Mouse (Mus musculus): Measurements from ENCODE around the gene Hes5.

The Hes5 gene

DNA sequence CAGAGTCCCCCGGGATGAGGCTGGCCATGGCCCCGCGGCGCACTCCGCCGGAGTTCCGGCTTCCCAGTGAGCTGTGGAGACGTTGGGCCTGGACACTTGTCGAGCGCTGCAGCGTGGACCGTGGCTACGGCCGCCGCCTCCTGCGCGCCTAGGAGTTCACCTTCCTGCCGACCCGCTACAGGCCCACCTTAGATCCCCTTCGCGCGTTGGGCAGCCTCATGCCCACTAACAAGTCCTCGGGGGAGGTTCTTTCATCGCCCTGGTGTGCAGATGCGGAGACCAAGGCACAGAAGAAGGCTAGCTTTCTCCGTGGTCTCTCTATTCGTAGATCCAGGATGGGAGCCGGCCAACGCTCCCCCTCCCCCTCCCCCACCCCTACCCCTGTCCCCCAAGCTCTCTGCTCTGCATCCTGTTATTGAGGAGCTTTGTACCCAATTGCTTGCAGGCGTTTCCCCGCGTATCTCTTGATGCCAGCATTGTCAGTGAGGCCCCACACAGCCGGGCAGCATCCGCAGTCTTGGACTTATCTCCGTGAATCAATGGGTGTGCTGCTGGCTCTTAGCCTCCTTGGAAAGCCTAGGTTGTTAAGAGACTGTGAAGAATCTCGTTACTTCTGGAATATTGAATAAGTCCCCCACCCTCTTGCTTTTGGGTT is 4.0 kb downstream of the Hes5 start:
- in situ Hi-C loops (cut with MboI), result loop anchor here (10.0 kb wide), 1 partner anchor 120 kb away; the partner anchor contains the start of genes Morn1 and Rer1

DNA sequence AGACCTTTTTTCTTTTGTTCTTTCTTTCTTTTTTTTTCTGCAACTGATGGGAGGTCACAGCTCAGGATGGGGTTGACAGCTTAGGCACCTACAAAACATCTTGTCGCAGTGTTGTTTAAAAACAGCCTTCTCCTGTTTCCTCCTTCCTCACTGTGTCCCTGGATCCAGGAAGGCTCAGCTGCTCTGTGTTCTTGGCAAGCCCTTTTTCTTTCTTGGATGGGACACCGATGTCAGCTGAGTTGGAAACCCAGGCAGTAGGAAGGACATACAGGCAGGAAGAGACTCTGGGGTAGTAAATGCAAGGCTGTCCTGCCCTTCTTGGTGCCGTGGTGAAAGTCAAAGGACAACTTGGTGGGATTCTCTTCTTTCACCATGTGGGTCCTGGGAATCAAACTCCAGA is 5.1 kb downstream of the Hes5 start:
- in situ Hi-C loops (cut with MboI), result loop anchor here (10.0 kb wide), 1 partner anchor 119 kb away; the partner anchor contains the start of genes Morn1 and Rer1

DNA sequence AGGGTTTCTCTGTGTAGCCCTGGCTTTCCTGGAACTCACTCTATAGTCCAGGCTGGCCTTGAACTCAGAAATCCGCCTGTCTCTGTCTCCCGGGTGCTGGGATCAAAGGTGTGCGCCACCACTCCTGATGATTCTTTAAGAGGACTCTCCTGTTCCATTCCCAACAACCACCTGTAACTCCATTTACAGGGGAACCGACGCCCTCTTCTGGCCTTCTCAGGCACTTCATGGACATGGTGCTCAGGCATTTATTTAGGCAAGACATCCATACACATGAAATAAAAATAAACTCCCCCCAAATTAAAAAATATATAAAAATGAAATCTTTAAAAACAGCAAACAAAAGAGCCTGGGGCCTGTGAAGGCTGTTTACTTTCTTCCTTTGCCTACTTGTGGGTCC is 6.5 kb downstream of the Hes5 start:
- in situ Hi-C loops (cut with MboI), result loop anchor here (10.0 kb wide), 1 partner anchor 118 kb away; the partner anchor contains the start of genes Morn1 and Rer1

DNA sequence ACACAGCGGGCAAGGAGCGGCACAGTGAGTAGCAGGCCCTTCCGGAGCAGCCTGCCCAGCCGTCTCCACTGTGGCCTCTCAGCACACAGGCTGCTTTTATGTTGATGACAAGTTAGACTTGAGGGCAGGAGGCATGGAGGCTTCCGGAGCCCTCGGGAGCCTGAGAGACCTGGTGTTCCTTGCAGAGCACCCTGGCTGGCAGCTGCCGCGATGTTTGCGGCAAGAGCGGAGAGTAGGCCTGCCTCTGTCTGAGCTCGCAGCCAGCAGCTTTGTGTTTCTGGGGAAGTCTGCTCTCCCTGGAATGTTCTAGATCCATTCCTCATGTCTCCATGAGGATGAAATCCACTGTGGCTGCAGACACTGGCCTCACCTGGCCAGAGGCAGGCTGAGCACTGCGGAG is 11.8 kb downstream of the Hes5 start:
- in situ Hi-C loops (cut with MboI), result no loop called here

DNA sequence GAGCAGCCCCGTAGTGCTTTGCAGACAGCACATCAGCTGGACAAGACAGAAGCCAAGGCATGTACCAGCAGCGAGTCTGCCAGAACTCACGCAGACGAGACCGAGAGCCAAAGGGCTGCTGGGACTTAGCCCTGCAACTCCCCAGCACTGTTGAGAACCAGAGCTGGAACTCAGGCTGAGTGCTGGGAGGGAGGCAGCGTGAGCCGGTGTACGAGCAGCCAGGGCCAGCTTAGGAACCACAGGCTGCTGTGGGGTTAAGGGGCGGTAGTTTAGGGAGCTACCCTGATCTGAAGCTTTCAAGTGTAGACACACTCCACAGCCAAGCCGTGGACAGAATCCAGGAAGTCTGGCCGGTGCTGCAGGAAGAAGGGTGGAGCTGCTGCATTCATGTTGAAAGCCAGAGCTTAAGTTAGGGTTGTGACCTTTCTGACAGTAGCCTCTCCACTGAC is 13.5 kb downstream of the Hes5 start:
- in situ Hi-C loops (cut with MboI), result no loop called here

DNA sequence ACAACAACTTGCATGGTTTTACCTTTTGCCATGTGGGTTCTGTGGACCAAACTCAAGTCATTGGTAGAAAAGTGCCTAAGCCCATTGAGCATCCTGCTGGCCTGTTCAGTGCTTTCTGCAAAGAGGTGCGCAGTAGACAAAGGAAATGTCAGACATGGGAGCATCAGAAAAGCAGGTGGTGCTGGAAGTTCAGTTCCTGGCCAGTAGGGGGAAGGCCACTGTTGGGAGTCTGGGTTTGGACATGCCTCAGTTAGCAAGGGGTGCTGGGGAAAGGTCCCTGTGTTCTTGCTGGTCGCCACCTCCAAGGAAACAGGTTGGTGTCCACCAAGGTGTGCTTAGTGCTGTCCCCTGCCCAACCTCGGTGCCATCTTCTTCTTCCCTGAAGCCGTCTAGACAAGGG is 19.4 kb downstream of the Hes5 start:
- in situ Hi-C loops (cut with MboI), result no loop called here

DNA sequence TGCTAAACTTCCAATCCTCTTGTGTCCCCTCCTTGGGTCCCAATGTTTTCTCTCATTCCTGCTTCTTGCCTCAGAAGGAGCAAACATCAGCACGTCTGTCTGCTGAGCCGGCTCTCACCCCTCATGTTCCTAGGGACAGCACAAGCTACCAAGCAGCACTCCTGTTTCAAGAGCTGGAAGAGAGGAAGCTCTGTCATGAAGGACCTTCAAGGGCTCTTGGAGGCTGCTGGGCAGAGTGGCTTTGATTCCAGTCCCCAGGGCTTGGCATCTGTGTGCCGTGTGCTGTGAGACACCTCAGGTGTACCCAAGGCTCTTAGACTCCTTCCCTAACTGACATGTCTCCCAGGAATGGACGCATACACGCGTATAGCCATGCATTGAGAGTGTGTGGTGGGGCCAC is 20.4 kb downstream of the Hes5 start:
- in situ Hi-C loops (cut with MboI), result no loop called here

DNA sequence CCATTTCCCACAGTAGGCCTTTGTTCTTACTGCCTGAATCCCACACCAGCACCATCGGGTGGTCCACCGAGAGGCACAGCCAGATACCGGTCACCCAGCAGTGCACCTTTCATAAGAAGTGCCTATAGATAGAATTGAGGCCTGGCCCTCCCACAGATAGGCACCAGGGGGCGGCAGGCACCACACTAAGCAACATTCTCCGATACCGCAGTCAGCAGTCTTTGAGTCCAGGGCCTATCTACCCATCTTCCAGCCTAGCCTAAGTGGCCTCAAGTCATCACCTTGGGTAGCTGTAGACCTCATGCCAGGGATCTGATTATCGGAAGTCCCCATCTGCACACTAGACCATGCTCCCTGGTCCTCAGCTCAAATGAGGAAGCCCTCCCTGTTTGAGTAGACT is 20.8 kb downstream of the Hes5 start:
- in situ Hi-C loops (cut with MboI), result no loop called here

DNA sequence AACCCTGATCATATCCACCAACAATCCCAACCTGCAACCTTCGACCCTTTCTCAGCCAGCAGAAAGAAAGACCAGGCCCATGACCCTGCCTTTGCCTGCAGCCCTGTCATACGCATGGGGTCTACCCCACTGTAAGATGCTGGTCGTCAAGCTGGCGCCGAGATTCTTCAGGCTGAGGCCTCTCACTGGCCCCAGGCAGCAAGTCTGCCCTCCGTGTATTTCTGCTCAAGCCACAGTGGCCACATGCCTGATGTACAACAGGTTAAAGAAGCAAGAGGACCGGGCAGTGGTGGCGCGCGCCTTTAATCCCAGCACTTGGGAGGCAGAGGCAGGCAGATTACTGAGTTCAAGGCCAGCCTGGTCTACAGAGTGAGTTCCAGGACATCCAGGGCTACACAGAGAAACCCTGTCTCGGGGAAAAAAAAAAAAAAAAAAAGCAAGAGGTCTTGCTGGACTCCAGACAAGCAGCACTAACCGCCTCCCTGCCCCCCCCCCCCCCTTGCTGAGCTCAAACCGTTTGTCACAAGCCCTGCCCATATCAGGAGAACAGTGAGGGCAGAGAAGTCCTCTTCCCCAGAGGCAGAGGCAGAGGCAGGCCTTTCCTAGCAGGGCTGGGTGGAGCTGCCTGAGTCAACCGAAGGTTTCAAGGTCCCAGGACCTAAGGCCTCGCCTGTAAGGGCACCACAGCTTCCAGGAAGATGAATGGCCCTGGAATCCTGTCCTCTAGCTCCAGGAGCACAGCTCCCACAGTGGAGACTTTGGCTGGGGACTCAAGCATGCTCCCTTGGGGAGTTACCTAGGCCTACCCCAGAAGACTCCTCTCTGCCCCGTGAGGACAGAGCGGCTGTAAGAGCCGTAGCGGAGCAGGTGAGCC is 21.8 kb downstream of the Hes5 start:
- in situ Hi-C loops (cut with MboI), result no loop called here

DNA sequence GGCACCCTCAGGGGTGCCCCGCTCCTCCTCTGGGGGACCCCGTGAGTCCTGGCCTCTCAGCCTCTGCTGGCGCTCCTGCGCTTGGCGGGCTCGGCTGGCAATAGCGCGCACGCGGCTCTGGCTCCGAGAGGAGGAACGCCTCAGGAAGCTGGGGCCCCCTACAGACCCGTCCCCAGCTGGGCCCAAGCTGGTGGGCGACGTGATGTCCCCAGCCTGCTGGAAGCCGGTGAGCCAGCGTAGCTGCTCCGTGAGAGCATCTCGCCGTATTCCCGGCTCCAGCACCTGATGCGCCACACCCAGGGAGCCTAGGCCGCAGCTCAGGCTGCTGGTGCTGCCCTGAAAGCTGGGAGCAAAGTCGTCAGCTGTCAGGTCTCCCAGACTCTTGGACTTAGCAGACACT is 23.0 kb downstream of the Hes5 start:
- in situ Hi-C loops (cut with MboI), result no loop called here

DNA sequence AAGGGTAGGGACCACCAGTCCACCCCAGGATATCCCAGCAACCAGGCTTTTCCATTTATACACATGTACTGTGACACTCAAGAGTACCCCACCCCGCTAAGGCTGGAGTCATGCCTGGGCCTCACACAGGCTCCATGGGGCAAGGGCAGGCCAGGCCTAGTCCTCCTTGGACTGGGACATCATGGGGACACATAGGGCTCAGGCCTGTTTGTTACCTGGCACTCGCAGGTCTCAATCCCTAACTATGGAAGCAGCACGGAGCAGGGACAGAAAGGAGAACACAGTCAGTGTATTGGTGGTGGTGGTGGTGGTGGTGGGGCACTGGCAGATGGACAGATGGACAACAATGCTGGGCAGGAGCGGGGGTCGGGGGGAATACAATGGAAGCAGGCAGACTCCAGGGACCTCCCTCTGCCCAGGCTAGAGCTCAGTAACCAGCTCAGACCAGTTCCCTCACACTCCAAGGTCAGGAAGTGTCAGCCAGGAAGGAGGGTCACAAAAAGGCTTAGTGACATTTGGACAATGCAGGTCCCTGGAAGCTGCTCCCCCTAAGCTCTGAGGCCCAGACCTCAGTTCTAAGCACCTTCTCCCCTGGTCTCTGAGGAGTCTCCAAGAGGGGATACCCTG is 24.5 kb downstream of the Hes5 start:
- in situ Hi-C loops (cut with MboI), result no loop called here

DNA sequence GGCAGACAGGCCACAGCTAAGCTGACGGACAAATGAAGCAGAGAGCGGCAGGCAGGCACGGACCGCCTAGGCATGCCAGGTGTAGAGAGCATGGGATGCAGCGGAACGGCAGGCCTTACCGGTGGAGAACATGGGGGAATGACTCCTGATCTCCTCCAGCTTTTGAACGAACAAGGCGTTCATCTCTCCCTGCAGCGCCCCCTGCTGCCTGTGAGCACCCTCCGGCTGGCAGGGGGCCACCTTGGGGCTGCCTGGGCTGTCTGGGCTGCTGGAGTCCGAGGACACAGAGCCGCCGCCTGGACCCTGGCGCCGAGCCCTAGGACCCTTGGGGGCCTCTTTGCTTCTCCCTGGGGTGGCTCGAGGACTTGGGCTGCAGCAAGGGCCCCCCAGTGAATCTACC is 25.4 kb downstream of the Hes5 start:
- in situ Hi-C loops (cut with MboI), result no loop called here

DNA sequence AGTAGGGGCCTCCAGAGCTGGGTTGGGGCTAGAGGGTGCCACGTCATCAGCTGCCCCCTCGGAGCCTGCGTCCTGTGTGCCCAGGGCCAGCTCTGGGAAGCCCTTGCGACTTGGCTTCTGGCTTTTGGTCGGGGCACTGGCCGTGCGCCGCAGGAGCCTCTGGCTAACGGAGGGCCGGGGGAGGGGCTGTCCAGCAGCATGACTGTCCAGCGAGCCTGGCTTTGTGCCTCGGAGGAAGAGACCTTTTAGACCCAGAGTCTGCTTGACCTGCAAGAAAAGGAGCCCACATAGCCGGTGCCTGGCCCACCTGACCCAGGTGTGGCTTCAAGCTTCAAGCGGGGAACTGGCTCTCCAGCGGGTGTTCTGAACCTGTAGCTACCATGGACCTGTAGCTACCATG is 26.0 kb downstream of the Hes5 start:
- in situ Hi-C loops (cut with MboI), result no loop called here

DNA sequence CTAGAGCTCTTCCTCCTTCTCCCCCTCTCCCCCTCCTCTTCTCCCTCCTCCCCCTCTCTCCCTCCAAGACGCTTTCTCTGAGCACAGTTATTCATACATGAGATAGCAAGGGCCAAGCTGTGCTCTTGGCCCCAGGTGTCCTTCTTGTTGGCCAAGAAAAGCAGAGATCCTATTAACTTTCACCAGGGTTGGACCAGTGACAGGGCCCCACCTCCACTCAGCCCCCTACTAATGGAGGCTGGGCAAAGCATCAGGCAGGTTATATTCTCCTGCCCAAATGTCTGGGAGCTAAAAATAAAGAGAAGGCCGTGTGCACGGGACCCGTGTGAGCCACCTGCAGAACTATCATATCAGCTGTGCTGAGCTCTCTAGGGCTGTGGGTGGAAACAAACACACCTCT is 34.2 kb downstream of the Hes5 start:
- in situ Hi-C loops (cut with MboI), result no loop called here

DNA sequence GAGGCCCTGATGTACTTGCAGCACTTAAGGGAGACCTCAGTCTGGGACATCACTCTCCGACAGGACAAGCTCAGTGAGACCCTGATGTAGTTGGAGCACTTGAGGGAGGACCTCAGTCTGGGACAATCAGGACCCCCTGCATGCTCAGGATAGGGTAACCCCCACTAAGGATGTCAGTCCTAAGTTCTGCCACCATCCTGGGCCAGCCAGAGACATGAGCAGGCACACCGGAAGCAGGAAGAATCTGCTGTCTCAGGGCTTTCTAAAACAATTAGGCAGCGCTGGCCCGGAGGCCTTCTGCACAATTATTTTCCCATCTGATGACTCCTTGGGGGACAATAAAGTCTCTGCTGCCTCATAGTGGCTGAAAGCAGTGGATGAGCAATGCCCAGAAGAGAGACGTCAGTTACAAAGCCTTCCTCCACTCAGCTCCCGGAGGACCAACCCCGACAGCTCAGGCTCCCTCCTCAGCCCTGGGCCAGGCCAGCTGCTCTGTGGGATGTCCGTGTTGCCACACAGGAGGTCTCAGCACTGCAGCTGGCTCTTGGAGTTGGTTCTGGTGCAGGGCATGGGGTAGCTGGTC is 35.9 kb downstream of the Hes5 start:
- in situ Hi-C loops (cut with MboI), result no loop called here

DNA sequence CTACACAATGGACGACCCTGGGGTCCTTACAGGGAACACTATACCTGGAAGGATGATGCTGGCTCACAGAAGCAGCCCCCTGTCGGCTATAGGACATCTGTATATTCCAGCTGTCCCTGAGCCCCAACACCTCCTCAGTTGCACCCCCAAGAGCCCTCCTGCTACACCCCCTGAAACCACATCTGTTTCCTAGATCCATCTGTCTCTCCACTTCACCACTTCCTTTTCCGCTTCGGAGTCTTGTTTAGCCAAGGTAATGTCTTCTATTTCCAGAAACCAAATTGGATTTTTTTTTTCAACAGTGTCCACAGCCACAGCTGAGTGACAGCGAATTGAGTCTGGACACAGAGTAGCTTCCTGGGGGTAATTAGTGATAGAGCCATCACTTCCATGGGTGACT is 38.7 kb downstream of the Hes5 start:
- in situ Hi-C loops (cut with MboI), result no loop called here

DNA sequence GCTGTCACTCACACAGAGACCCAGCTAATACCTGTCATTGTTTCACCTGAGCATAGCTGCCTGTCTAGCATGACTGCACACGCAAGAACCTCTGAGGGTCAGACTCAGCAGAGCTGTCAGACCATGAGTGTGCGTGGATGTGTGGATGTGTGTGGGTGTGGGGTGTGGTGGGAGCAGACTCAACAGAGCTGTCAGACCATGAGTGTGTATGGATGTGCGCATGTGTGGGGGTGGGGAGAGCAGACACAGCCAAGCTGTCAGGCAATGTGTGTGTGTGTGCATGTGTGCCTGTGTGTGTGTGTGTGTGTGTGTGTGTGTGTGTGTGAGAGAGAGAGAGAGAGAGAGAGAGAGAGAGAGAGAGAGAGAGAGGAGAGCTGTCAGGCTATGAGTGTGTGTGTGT is 44.6 kb downstream of the Hes5 start:
- in situ Hi-C loops (cut with MboI), result no loop called here

DNA sequence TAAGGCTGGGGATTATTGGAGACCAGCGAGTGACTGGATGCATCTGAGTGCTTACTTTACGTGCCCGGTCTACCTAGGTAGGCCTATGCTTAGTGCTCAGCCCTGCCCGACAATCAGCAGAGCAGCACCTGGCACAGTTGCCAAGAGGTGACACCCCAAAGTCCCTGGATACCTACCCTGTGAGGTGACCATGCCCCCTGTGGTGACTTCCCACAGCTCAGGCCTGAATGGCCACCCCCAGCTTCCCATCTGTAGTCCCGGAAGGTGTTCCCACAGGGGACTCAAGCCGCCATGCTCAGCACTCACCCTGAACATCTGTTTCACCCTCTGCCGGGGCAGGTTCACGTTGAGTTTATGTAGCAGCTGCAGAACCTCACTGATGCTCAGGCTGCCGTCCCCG is 45.6 kb downstream of the Hes5 start:
- in situ Hi-C loops (cut with MboI), result no loop called here

DNA sequence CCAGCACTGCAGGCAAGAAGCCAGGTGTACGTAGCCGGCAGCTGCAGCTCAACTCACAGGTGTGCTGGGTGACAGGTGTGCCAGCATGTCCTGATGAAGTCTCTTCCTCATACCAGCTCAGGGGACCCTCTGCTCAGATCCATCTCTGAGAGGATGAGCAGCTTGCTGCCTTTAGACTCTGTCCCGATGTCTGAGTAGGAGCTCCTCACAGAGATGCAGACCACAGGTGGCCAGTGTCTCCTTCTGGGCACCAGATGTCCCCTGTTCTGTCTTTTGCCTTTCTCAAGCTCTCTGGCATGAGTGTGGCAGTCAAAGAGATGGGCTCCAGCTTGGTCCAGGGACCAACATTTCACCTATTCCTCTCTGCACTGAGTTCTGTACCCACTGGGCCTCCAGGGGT is 46.9 kb downstream of the Hes5 start:
- in situ Hi-C loops (cut with MboI), result no loop called here

DNA sequence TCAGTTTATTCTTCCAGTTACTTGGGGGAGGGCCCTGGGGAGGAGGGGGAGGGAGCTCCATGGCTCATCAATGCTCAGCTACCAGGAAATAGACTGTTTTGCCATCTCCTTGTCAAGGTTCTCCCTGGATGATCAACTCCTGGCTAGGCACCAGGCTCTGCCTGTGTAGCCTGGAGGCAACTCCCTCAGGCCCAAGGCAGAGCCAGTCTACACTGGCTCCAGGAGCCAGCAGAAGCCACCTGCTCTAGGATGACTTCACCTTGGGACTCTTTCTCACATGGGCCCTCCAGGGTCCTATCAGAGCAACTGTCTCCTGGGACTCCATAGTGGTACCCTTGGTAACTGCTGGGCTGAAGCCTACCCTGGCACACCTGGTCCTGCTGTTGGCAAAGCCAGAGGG is 47.4 kb downstream of the Hes5 start:
- in situ Hi-C loops (cut with MboI), result no loop called here

DNA sequence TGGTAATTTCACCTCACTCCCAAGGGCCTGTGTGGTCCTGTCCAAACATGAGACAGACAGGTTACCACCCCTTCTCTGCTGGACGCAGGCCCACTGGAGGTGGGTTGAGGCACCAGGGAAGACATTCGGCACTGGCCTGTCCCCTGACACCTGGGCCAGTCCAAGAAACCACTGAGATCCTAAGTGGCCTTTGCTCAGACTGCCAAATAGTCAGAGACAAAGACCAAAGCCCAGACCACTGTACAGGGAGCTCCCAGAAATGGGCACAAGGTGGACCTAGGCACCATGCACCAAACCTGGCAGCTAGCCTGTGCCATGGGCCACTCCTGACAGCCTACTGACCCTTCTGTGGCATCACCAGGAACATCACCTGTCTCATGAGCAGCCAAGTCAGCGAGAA is 48.5 kb downstream of the Hes5 start:
- in situ Hi-C loops (cut with MboI), result no loop called here

DNA sequence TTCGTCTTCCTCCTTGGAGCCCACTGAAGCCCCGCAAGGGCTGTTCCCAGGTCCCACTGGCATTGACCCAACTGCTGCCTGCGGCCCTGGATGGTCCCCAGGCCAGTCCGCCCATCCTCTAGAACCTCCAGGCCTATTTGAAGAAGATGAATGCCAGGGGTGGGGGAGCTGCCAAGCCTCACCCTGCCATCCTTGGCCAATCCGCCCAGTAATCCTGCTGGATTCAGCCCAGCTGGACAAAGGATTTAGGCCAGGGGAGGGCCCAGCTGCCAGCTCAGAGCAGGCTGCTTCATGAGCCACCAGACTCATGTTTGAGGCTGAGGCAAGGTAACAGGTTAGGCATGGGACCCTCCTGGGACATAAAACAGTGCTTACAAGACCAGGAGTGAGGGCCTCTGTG is 50.1 kb downstream of the Hes5 start:
- in situ Hi-C loops (cut with MboI), result no loop called here
